In genomic region chr3:108378875-108379663, GRCm38 (mm10) we compare ENCODE assay signal across 28 mouse cellular contexts. TPM values are rescaled to one million over a fixed set of nuclear protein-coding genes. Genes with fewer than 3 reads are reported as not detected.
DNase-seq lines count a peak whose midpoint lies in the region; ATAC-seq lines count a peak whose summit lies in the region.
"Had no signal": no experiment of that assay in that cellular context is flagged by ENCODE, and none has a peak within 500 bp of the region (broad histone marks: within the 10 kb centered on the region; RNA-seq: fewer than 3 reads in every experiment).

No protein-coding gene starts in this region.

- 62% methylated on average over 7 of the region's 7 CpGs for WGBS in heart, embryonic 15.5 days
- 57% methylated on average over 7 of the region's 7 CpGs for WGBS in neural tube, embryonic 15.5 days

- H3K4me3 ChIP-seq in heart, embryonic 15.5 days, result no peak overlapping the region
- H3K4me3 ChIP-seq in neural tube, embryonic 15.5 days (replicated peaks), result no peak overlapping the region
- H3K4me3 ChIP-seq: erythroblast, embryonic 14.5 days; gastrocnemius, adult 2 months; hindbrain, embryonic 12.5 days; limb, embryonic 12.5 days; liver, embryonic 12.5 days; midbrain, embryonic 12.5 days; neural tube, embryonic 13.5 days had no signal

- H3K9me3 ChIP-seq in heart, embryonic 15.5 days (replicated peaks), result no peaks in the 10 kb centered on the region
- no peaks in the 10 kb centered on the region for H3K9me3 ChIP-seq in neural tube, embryonic 15.5 days (replicated peaks)
- H3K9me3 ChIP-seq: hindbrain, embryonic 12.5 days; limb, embryonic 12.5 days; liver, embryonic 12.5 days; midbrain, embryonic 12.5 days; neural tube, embryonic 13.5 days had no signal

- H3K4me1 ChIP-seq in heart, embryonic 15.5 days (replicated peaks), result peaks cover 23% of the 10 kb centered on the region
- H3K4me1 ChIP-seq in neural tube, embryonic 15.5 days, result peaks cover 27% of the 10 kb centered on the region

- peak; percentile 51 to 57 for DNase-seq in cerebellum, postnatal 14 days
- no peak for DNase-seq in cerebellum, adult 9-11 months
- no peak for DNase-seq in heart, adult 8-10 months (ENCODE audit: low spot score)
- DNase-seq in neural tube, embryonic 10.5 days (ENCODE audit: extremely low spot score, low spot score), result no peak
- DNase-seq in embryo, embryonic 10 days (ENCODE audit: low spot score), result no peak
- DNase-seq: adrenal gland, postnatal 36 days; cerebellum, adult 8-10 months; gastrocnemius, adult 2 months; kidney, adult 8-10 months; kidney, postnatal 14 days; lung, adult 2 months; lung, postnatal 36 days; spleen, adult 18-20 months; thymus, postnatal 36 days had no signal

- H3K27me3 ChIP-seq in heart, embryonic 15.5 days, result no peaks in the 10 kb centered on the region
- H3K27me3 ChIP-seq in neural tube, embryonic 15.5 days (replicated peaks), result no peaks in the 10 kb centered on the region
- H3K27me3 ChIP-seq: hindbrain, embryonic 12.5 days; limb, embryonic 12.5 days; liver, embryonic 12.5 days; midbrain, embryonic 12.5 days; neural tube, embryonic 13.5 days had no signal

- 0 out of 2 replicates have a peak overlapping the region, but pooled peaks have one; percentile 32 for H3K27ac ChIP-seq in heart, embryonic 15.5 days
- peak overlapping the region; percentile 45; the same call in 1 of the 2 replicates for H3K27ac ChIP-seq in neural tube, embryonic 15.5 days (replicated peaks)
- H3K27ac ChIP-seq: gastrocnemius, adult 2 months; hindbrain, embryonic 12.5 days; limb, embryonic 12.5 days; liver, embryonic 12.5 days; midbrain, embryonic 12.5 days; neural tube, embryonic 13.5 days had no signal

- no peak overlapping the region for H3K4me2 ChIP-seq in heart, embryonic 15.5 days
- H3K4me2 ChIP-seq in neural tube, embryonic 15.5 days, result no peak overlapping the region
- H3K4me2 ChIP-seq: hindbrain, embryonic 12.5 days; limb, embryonic 12.5 days; liver, embryonic 12.5 days; midbrain, embryonic 12.5 days; neural tube, embryonic 13.5 days had no signal

- no peak for ATAC-seq in heart, embryonic 15.5 days (replicated peaks; ENCODE audit: insufficient number of reproducible peaks, insufficient read depth, low FRiP score, low read depth)
- ATAC-seq in neural tube, embryonic 15.5 days (ENCODE audit: low FRiP score), result no peak
- peak; percentile 12 for ATAC-seq in megakaryocyte-erythroid progenitor cell, adult 5-6 weeks (replicated peaks; ENCODE audit: low FRiP score, low TSS enrichment, poor library complexity, severe bottlenecking)
- ATAC-seq: liver, embryonic 12.5 days had no signal

- no peaks in the 10 kb centered on the region for H3K36me3 ChIP-seq in heart, embryonic 15.5 days
- H3K36me3 ChIP-seq in neural tube, embryonic 15.5 days, result no peaks in the 10 kb centered on the region
- H3K36me3 ChIP-seq: hindbrain, embryonic 12.5 days; limb, embryonic 12.5 days; liver, embryonic 12.5 days; midbrain, embryonic 12.5 days; neural tube, embryonic 13.5 days had no signal

- H3K9ac ChIP-seq in heart, embryonic 15.5 days, result no peak overlapping the region
- H3K9ac ChIP-seq in neural tube, embryonic 15.5 days (replicated peaks), result no peak overlapping the region
- H3K9ac ChIP-seq: hindbrain, embryonic 12.5 days; limb, embryonic 12.5 days; liver, embryonic 12.5 days; midbrain, embryonic 12.5 days; neural tube, embryonic 13.5 days had no signal

RNA-seq across cellular contexts. Expression of gene Psrc1, which starts 4.6 kb away (rescaled TPM):
- 17.1 and 23.1 TPM in 2 replicates for polyA plus RNA-seq in heart, embryonic 15.5 days (2015; fragmentation: Nextera tagmentation; extraction: Ambion mirVana)
- total RNA-seq in heart, adult 8-10 months (2022), result under 1 TPM in 3 of 4 experiments, not detected in 1; 0.20 to 0.31 (median 0.22) TPM
- 5.5 and 12.4 TPM in 2 replicates for polyA plus RNA-seq in neural tube, embryonic 15.5 days (2015; fragmentation: Nextera tagmentation; extraction: Ambion mirVana)
- total RNA-seq in megakaryocyte-erythroid progenitor cell, adult 5-6 weeks (2014; fragmentation: Nextera tagmentation), result 34.4 and 34.9 TPM in 2 replicates
- 13.6 and 24.9 TPM in 2 replicates for total RNA-seq in megakaryocyte-erythroid progenitor cell, adult 5-6 weeks (2017)
- total RNA-seq: gastrocnemius, adult 2 months had no signal

RNA-seq across cellular contexts. Expression of gene Mybphl, which starts 14.4 kb away (rescaled TPM):
- 41.5 and 48.0 TPM in 2 replicates for polyA plus RNA-seq in heart, embryonic 15.5 days (2015; fragmentation: Nextera tagmentation; extraction: Ambion mirVana)
- 10 to 100 TPM; 42.7 to 64.1 (median 55.8) TPM for total RNA-seq in heart, adult 8-10 months (2022)
- 0.15 and 0.19 TPM in 2 replicates for polyA plus RNA-seq in neural tube, embryonic 15.5 days (2015; fragmentation: Nextera tagmentation; extraction: Ambion mirVana)
- total RNA-seq in megakaryocyte-erythroid progenitor cell, adult 5-6 weeks (2014; fragmentation: Nextera tagmentation), result not detected in 2 replicates
- not detected in 2 replicates for total RNA-seq in megakaryocyte-erythroid progenitor cell, adult 5-6 weeks (2017)
- total RNA-seq: adrenal gland, postnatal 36 days; gastrocnemius, adult 2 months; left cerebral cortex, adult 8-10 months had no signal
- polyA plus RNA-seq: C2C12; erythroblast, embryonic 14.5 days; gonadal fat pad, adult 2 months; hindbrain, embryonic 12.5 days; intestine, embryonic 14.5 days; limb, embryonic 12.5 days; midbrain, embryonic 12.5 days; neural tube, embryonic 13.5 days; stomach, embryonic 14.5 days had no signal

RNA-seq across cellular contexts. Expression of gene Celsr2, which starts 36.3 kb away (rescaled TPM):
- 2.4 and 3.6 TPM in 2 replicates for polyA plus RNA-seq in heart, embryonic 15.5 days (2015; fragmentation: Nextera tagmentation; extraction: Ambion mirVana)
- total RNA-seq in heart, adult 8-10 months (2022), result 10 to 100 TPM in 2 of 4 experiments, 1 to 10 TPM in 2; 7.4 to 10.9 (median 9.0) TPM
- polyA plus RNA-seq in neural tube, embryonic 15.5 days (2015; fragmentation: Nextera tagmentation; extraction: Ambion mirVana), result 34.4 and 35.0 TPM in 2 replicates
- total RNA-seq in megakaryocyte-erythroid progenitor cell, adult 5-6 weeks (2014; fragmentation: Nextera tagmentation), result 1.8 and 6.5 TPM in 2 replicates
- total RNA-seq in megakaryocyte-erythroid progenitor cell, adult 5-6 weeks (2017), result 0.42 and 2.3 TPM in 2 replicates
- polyA plus RNA-seq: C2C12 had no signal

Comparison
In these comparisons a context has a peak if more than half of its experiments do, and no peak if none do; other contexts are left out.
1. DNase-seq: peak in cerebellum, postnatal 14 days (2 of 2); none in cerebellum, adult 9-11 months (single experiment), heart, adult 8-10 months (single experiment), neural tube, embryonic 10.5 days (single experiment) and embryo, embryonic 10 days (single experiment).
2. RNA of gene Psrc1, which starts 4.6 kb away (total RNA-seq): 13.6 to 34.9 TPM in megakaryocyte-erythroid progenitor cell, adult 5-6 weeks; 0.20 to 0.31 TPM in heart, adult 8-10 months; every median in the first group is over 10 times any median in the second.
3. RNA of gene Mybphl, which starts 14.4 kb away (total RNA-seq): 42.7 to 64.1 TPM in heart, adult 8-10 months; not detected in megakaryocyte-erythroid progenitor cell, adult 5-6 weeks; every median in the first group is over 10 times any median in the second.